Mouse (Mus musculus): Measurements from ENCODE around the gene Ctc1. TPM values are rescaled to one million over a fixed set of nuclear protein-coding genes. Genes with fewer than 3 reads are reported as not detected.
"Not testable (repeated sequence)": the region's sequence is repeated elsewhere in the genome, so short reads cannot be mapped to it uniquely, and the experiment has no call there.

Ctc1 gene
- polyA plus RNA-seq, 1 experiment = 20.0 TPM

GRCm38 (mm10) chr11:69008182-69009121 lies 7.3 kb upstream of the Ctc1 start, which contains the start of gene Pfas:
Pfas (minus strand) TSS chr11:69008460.
- H3K4me1 ChIP-seq (ENCODE audit: control insufficient read depth, insufficient read depth, insufficient read length, low read length) = peaks cover 2% of the 10 kb centered on the region; the same call in 1 of the 2 replicates
- peak within 1 kb of the TSS; percentile 99 for H3K4me3 ChIP-seq (ENCODE audit: low read depth, low read length)
- TF ChIP-seq POLR2A (IDR thresholded peaks at IDR 0.05; ENCODE audit: low read depth, low read length) (peak; percentile 38; the same call in 1 of the 2 replicates), CTCF (IDR thresholded peaks at IDR 0.05; ENCODE audit: extremely low read depth, insufficient read length, insufficient replicate concordance, low read depth, low read length) (no peak)
- no peaks in the 10 kb centered on the region for H3K27me3 ChIP-seq (ENCODE audit: control insufficient read depth, insufficient read depth, low read length)
- WGBS = 9% methylated on average over 38 of the region's 38 CpGs
- peak within 1 kb of the TSS; percentile 13; the same call in 1 of the 2 replicates for H3K27ac ChIP-seq (ENCODE audit: insufficient read depth, low read depth, low read length)
- no peaks in the 10 kb centered on the region for H3K36me3 ChIP-seq (ENCODE audit: control insufficient read depth, insufficient read depth, low read length)

GRCm38 (mm10) chr11:69009508-69009907 lies 6.2 kb upstream of the Ctc1 start:
- TF ChIP-seq POLR2A (IDR thresholded peaks at IDR 0.05; ENCODE audit: low read depth, low read length) = no peak
- TF ChIP-seq CTCF (IDR thresholded peaks at IDR 0.05; ENCODE audit: extremely low read depth, insufficient read length, insufficient replicate concordance, low read depth, low read length) = no peak
- 89% methylated on average over 1 of the region's 1 CpGs for WGBS

GRCm38 (mm10) chr11:69010400-69011323 lies 5.0 kb upstream of the Ctc1 start:
- Histone ChIP-seq H3K27me3 (ENCODE audit: control insufficient read depth, insufficient read depth, low read length) (no peaks in the 10 kb centered on the region), H3K27ac (ENCODE audit: insufficient read depth, low read depth, low read length) (no peak overlapping the region), H3K4me1 (ENCODE audit: control insufficient read depth, insufficient read depth, insufficient read length, low read length) (peaks cover 2% of the 10 kb centered on the region; the same call in 1 of the 2 replicates), H3K4me3 (ENCODE audit: low read depth, low read length) (no peak overlapping the region), H3K36me3 (ENCODE audit: control insufficient read depth, insufficient read depth, low read length) (no peaks in the 10 kb centered on the region)
- WGBS = 84% methylated on average over 15 of the region's 15 CpGs
- TF ChIP-seq POLR2A (IDR thresholded peaks at IDR 0.05; ENCODE audit: low read depth, low read length) (no peak), CTCF (IDR thresholded peaks at IDR 0.05; ENCODE audit: extremely low read depth, insufficient read length, insufficient replicate concordance, low read depth, low read length) (no peak)

More at GRCm38 (mm10) chr11:69009508-69009907, 6.2 kb upstream of the Ctc1 start:
- Histone ChIP-seq H3K4me1 (ENCODE audit: control insufficient read depth, insufficient read depth, insufficient read length, low read length) (peaks cover 2% of the 10 kb centered on the region; the same call in 1 of the 2 replicates), H3K27ac (ENCODE audit: insufficient read depth, low read depth, low read length) (no peak overlapping the region), H3K27me3 (ENCODE audit: control insufficient read depth, insufficient read depth, low read length) (no peaks in the 10 kb centered on the region), H3K4me3 (ENCODE audit: low read depth, low read length) (no peak overlapping the region), H3K36me3 (ENCODE audit: control insufficient read depth, insufficient read depth, low read length) (no peaks in the 10 kb centered on the region)

GRCm38 (mm10) chr11:69011445-69011844 lies 4.3 kb upstream of the Ctc1 start:
- not testable (repeated sequence) for H3K27ac ChIP-seq (ENCODE audit: insufficient read depth, low read depth, low read length); H3K36me3 ChIP-seq (ENCODE audit: control insufficient read depth, insufficient read depth, low read length); H3K27me3 ChIP-seq (ENCODE audit: control insufficient read depth, insufficient read depth, low read length); H3K4me3 ChIP-seq (ENCODE audit: low read depth, low read length); H3K4me1 ChIP-seq (ENCODE audit: control insufficient read depth, insufficient read depth, insufficient read length, low read length)
- WGBS = 37% methylated on average over 2 of the region's 2 CpGs

GRCm38 (mm10) chr11:69012071-69012601 lies 3.6 kb upstream of the Ctc1 start:
- Histone ChIP-seq H3K4me3 (ENCODE audit: low read depth, low read length) (peak overlapping the region; percentile 82), H3K27me3 (ENCODE audit: control insufficient read depth, insufficient read depth, low read length) (no peaks in the 10 kb centered on the region), H3K4me1 (ENCODE audit: control insufficient read depth, insufficient read depth, insufficient read length, low read length) (peaks cover 2% of the 10 kb centered on the region; the same call in 1 of the 2 replicates), H3K27ac (ENCODE audit: insufficient read depth, low read depth, low read length) (peak overlapping the region; percentile 87), H3K36me3 (ENCODE audit: control insufficient read depth, insufficient read depth, low read length) (no peaks in the 10 kb centered on the region)
- TF ChIP-seq POLR2A (IDR thresholded peaks at IDR 0.05; ENCODE audit: low read depth, low read length) = peak; percentile 90
- no peak for TF ChIP-seq CTCF (IDR thresholded peaks at IDR 0.05; ENCODE audit: extremely low read depth, insufficient read length, insufficient replicate concordance, low read depth, low read length)
- under 1% methylated on average over 18 of the region's 18 CpGs for WGBS

GRCm38 (mm10) chr11:69016755-69017154 lies 1.0 kb downstream of the Ctc1 start:
- 39% methylated on average over 3 of the region's 3 CpGs for WGBS
- peaks cover 2% of the 10 kb centered on the region; the same call in 1 of the 2 replicates for H3K4me1 ChIP-seq (ENCODE audit: control insufficient read depth, insufficient read depth, insufficient read length, low read length)
- no peaks in the 10 kb centered on the region for H3K27me3 ChIP-seq (ENCODE audit: control insufficient read depth, insufficient read depth, low read length)
- no peak for TF ChIP-seq CTCF (IDR thresholded peaks at IDR 0.05; ENCODE audit: extremely low read depth, insufficient read length, insufficient replicate concordance, low read depth, low read length)
- no peak for TF ChIP-seq POLR2A (IDR thresholded peaks at IDR 0.05; ENCODE audit: low read depth, low read length)
- H3K27ac ChIP-seq (ENCODE audit: insufficient read depth, low read depth, low read length) = no peak overlapping the region
- H3K36me3 ChIP-seq (ENCODE audit: control insufficient read depth, insufficient read depth, low read length) = peaks cover 4% of the 10 kb centered on the region
- H3K4me3 ChIP-seq (ENCODE audit: low read depth, low read length) = no peak overlapping the region
